Mouse (Mus musculus): ENCODE measurements around the gene Pdia3.
"Not testable (repeated sequence)": the region's sequence is repeated elsewhere in the genome, so short reads cannot be mapped to it uniquely, and the experiment has no call there.

Pdia3 gene

GRCm38 (mm10) chr2:121413387-121414042, at the start of gene Pdia3, which contains the start of gene Catsper2:
Pdia3 (plus strand) TSS chr2:121413775.
Catsper2 (minus strand) TSS chr2:121413792.
- DNase-seq (ENCODE audit: extremely low spot score, low spot score), result peak; percentile 97

DNA sequence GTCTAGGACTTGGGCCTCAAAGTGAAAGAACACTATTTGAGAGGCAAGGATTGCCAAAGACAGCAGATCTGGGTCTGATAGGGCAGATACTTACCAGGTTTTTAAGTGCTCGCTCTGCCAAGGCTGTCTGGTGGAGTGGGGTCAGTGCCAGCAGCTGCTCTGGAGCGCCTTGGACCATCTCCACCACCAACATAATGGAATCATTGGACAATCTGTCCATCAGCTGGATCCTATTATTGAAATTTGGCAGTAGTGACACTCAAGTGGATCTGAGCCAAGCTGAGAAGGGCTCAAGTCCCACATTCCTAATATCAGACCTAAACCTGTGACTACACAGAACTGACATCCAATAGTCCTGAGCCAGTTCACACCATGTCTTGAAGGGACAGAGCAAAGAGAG, 44.7 kb upstream of the Pdia3 start:
- no peak for DNase-seq (ENCODE audit: extremely low spot score, low spot score)

- DNase-seq (ENCODE audit: extremely low spot score, low spot score), result no peak
These were observed 42.7 kb upstream of the Pdia3 start for GRCm38 (mm10) chr2:121370921-121371320.

- no peak for DNase-seq (ENCODE audit: extremely low spot score, low spot score)
These were observed 41.3 kb upstream of the Pdia3 start for GRCm38 (mm10) chr2:121372266-121372665.

- DNase-seq (ENCODE audit: extremely low spot score, low spot score), result no peak
These were observed 38.8 kb upstream of the Pdia3 start for GRCm38 (mm10) chr2:121374766-121375165.

DNA sequence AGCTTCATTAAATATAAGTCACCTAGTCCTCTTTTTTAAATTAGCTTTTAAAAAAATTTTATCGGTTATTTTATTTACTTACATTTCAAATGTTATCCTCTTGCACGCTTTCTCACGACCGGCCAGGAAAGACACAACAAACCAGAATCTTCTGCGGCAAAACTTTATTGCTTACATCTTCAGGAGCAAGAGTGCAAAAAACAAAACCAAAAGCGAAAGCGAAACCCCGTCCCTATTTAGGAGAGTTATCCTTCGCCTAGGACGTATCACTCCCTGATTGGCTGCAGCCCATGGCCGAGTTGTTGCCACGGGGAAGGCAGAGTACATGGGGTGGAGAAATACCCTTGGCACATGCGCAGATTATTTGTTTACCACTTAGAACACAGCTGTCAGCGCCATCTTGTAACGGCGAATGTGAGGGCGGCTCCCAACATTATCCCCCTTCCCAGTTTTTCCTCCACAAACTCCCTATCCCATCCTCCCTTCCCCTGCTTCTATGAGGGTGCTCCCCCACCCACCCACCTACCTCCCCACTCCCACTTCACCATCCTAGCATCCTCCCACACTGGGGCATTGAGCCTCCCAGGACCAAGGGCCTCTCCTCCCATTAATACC, 26.5 kb upstream of the Pdia3 start, which contains the start of gene Strc:
Gene Strc (minus strand): TSS at position 208 of the 615 bp plus-strand sequence.
- DNase-seq (ENCODE audit: extremely low spot score, low spot score), result not testable (repeated sequence)

GRCm38 (mm10) chr2:121396624-121397023, 17.0 kb upstream of the Pdia3 start:
- DNase-seq (ENCODE audit: extremely low spot score, low spot score), result peak; percentile 80

GRCm38 (mm10) chr2:121403296-121403695, 10.3 kb upstream of the Pdia3 start:
- no peak for DNase-seq (ENCODE audit: extremely low spot score, low spot score)

DNA sequence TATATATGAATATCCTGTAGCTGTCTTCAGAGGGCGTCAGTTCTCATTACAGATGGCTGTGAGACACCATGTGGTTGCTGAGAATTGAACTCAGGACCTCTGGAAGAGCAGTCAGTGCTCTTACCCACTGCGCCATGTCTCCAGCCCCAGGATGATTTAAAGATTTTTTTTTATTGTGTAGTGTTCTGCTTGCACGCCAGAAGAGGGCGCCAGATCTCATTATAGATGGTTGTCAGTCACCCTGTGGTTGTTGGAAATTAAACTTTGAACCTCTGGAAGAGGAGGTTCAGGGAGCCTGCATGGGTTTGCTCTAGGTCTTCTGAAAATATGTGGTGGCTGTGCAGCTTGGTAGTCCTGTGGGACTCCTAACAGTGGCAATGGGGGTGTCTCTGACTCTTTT, 5.4 kb upstream of the Pdia3 start:
- no peak for DNase-seq (ENCODE audit: extremely low spot score, low spot score)

- DNase-seq (ENCODE audit: extremely low spot score, low spot score), result no peak
These were observed 660 bp upstream of the Pdia3 start for GRCm38 (mm10) chr2:121412843-121413386.

DNA sequence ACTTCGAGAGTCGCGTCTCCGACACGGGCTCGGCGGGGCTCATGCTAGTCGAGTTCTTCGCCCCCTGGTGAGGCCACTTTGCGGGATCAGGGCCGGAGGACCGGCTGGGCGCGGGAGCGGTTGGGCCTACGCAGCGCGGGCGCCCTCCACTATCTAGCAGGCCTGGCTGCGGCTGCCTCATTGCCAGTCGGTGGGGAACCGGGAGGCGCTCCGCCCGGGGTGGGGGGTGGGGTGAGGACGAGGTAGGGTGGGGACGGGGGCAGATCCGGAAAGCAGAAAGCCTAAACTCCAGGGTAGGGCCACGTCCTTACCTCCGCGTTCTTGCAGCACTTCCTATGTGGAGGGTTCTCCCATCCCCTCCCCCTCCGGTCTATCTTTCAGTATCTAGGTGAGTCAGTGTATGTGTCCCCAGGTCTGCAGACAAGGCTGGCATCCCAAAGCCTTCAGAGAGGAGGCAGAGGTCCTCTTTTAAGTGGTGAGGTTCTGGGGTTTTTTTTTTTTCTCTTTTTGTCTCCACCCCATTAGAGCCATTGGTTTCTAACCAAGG, 637 bp downstream of the Pdia3 start:
- DNase-seq (ENCODE audit: extremely low spot score, low spot score), result no peak

- no peak for DNase-seq (ENCODE audit: extremely low spot score, low spot score)
These were observed 1.5 kb downstream of the Pdia3 start for GRCm38 (mm10) chr2:121415103-121415502.

DNA sequence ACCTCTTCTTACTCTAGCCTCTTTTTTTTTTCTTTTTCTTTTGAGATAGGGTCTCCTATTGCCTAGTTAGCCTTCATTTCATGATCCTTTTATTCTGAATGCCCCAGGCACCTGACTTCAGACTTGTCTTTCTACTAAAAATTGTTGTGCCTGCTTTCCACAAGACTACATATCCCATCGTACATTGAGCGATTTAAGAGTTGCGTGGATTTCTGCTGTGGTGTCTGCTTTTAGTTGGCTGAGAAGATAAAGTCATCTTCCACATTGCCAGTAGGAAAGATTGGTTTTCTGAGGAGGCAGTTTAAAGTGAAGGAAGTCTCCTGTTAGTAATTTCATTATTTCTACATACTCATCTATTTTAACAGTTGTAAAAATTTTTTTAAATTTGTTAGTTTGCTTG, 2.0 kb downstream of the Pdia3 start:
- DNase-seq (ENCODE audit: extremely low spot score, low spot score), result no peak

GRCm38 (mm10) chr2:121416356-121416755, 2.8 kb downstream of the Pdia3 start:
- no peak for DNase-seq (ENCODE audit: extremely low spot score, low spot score)

DNA sequence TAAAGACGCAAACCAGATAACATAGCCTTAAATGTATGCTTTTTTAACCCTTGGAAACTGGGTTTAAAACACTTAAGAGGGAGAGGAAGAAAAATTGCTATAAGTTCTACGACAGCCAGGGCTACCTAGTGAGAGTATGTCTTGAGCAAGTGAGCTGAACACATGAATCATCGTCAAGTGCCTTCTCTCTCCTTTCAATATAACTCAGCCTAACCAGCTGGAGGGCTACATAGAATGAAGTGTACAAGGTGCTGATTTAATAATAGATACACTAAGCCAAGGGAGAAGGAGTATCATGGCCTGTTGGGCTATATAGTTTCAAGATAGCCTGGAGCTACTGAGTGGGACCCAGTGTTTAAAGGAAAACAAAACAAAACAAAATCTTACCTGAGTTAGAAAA, 4.9 kb downstream of the Pdia3 start:
- no peak for DNase-seq (ENCODE audit: extremely low spot score, low spot score)

- no peak for DNase-seq (ENCODE audit: extremely low spot score, low spot score)
These were observed 9.6 kb downstream of the Pdia3 start for GRCm38 (mm10) chr2:121423166-121423565.

GRCm38 (mm10) chr2:121425890-121426289, 12.3 kb downstream of the Pdia3 start:
- DNase-seq (ENCODE audit: extremely low spot score, low spot score), result no peak

- DNase-seq (ENCODE audit: extremely low spot score, low spot score), result no peak
These were observed 21.3 kb downstream of the Pdia3 start for GRCm38 (mm10) chr2:121434854-121435253.

GRCm38 (mm10) chr2:121439746-121440145, 26.2 kb downstream of the Pdia3 start:
- DNase-seq (ENCODE audit: extremely low spot score, low spot score), result no peak

DNA sequence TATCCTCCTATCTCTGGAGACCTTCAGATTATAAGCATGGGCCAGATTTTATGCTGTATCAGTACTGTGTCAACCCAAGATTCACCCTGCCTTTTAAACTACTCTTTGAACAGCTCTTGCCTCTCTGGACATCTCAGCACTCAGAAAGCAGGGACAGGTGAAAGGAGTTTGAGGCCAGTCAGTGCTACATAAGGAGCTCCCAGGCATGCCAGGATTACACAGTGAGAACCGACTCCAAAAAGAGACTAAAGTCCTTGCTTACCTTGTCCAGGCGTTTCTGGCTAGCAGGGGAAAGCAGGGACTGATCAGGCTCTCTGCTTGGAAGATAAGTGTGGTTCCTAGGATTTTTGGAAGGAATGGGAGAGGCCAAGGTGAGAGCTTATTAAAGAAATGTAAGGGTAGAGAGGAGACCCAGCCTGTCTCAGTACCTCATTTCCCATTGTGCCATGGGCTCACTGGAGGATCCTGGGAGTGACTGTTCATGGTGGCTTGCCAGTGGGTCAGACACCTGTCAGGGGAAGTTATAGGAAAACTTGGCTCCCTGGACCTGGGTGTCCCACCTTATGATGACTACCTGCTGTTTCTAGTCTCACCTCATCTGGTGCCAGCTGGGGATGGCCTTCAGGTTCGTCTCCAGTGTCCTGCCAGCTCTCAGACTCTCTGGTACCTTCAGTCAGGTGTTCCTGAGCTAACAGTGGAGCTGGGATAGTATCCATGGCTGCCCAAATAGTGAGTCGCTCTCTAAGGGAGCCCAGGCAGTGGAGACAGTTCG, 27.4 kb downstream of the Pdia3 start:
- no peak for DNase-seq (ENCODE audit: extremely low spot score, low spot score)

GRCm38 (mm10) chr2:121441800-121442199, 28.2 kb downstream of the Pdia3 start:
- DNase-seq (ENCODE audit: extremely low spot score, low spot score), result no peak
